Mouse (Mus musculus): Measurements from ENCODE around the gene Afap1. TPM values are rescaled to one million over a fixed set of nuclear protein-coding genes. Genes with fewer than 3 reads are reported as not detected.

Afap1 gene
- 11.3 TPM for polyA plus RNA-seq (2017; shearing (Covaris generic))

GRCm38 (mm10) chr5:35893093-35893804, at the start of gene Afap1:
TSS of gene Afap1 (plus strand) at chr5:35893319.

Other genes starting within 250 kb of the Afap1 start
- gene Htra3, start 213.5 kb upstream of the Afap1 start, polyA plus RNA-seq (2017; shearing (Covaris generic)), result not detected
- gene Sh3tc1, start 153.3 kb upstream of the Afap1 start, polyA plus RNA-seq (2017; shearing (Covaris generic)), result 0.90 TPM
- 4.2 TPM for gene Ablim2, start 135.4 kb upstream of the Afap1 start, polyA plus RNA-seq (2017; shearing (Covaris generic))